Mouse (Mus musculus): Measurements from ENCODE around the gene Fam78a. TPM values are rescaled to one million over a fixed set of nuclear protein-coding genes. Genes with fewer than 3 reads are reported as not detected.

Gene Fam78a
- total and polyA plus RNA-seq, 3 experiments = 16.0 to 17.4 TPM; not detected in 1

GRCm38 (mm10) chr2:32083159-32084011 is 1.3 kb downstream of the Fam78a start (continued):
- TF ChIP-seq GABPA (IDR thresholded peaks at IDR 0.05; ENCODE audit: low read depth, low read length) (no peak), ZNF384 (IDR thresholded peaks at IDR 0.05; ENCODE audit: low read depth, low read length) (no peak), MAZ (IDR thresholded peaks at IDR 0.05; ENCODE audit: low read depth, low read length) (no peak; the same call in 1 of the 2 replicates), JUND (IDR thresholded peaks at IDR 0.05; ENCODE audit: low read depth, low read length) (no peak), RAD21 (IDR thresholded peaks at IDR 0.05; ENCODE audit: low read depth, low read length) (no peak; the same call in 1 of the 2 replicates), ELF1 (IDR thresholded peaks at IDR 0.05; ENCODE audit: low read depth, low read length) (no peak), GATA1 (IDR thresholded peaks at IDR 0.05; ENCODE audit: low read depth, low read length) (no peak), POLR2A (IDR thresholded peaks at IDR 0.05; ENCODE audit: control insufficient read depth in 1 of 2, insufficient read depth in 1 of 2, low read depth in 1 of 2, low read length in 2 of 2, poor library complexity in 1 of 2) (0 out of 4 replicates have a peak, but pooled peaks of 1 of the 2 experiments have one; percentile 34), ZC3H11A (IDR thresholded peaks at IDR 0.05; ENCODE audit: low read depth, low read length) (no peak), HCFC1 (IDR thresholded peaks at IDR 0.05; ENCODE audit: low read depth, low read length) (0 out of 2 replicates have a peak, but pooled peaks have one; percentile 13), MAFK (IDR thresholded peaks at IDR 0.05; ENCODE audit: borderline replicate concordance, low read depth, low read length) (no peak), MYB (IDR thresholded peaks at IDR 0.05; ENCODE audit: low read depth, low read length) (no peak)

DNA sequence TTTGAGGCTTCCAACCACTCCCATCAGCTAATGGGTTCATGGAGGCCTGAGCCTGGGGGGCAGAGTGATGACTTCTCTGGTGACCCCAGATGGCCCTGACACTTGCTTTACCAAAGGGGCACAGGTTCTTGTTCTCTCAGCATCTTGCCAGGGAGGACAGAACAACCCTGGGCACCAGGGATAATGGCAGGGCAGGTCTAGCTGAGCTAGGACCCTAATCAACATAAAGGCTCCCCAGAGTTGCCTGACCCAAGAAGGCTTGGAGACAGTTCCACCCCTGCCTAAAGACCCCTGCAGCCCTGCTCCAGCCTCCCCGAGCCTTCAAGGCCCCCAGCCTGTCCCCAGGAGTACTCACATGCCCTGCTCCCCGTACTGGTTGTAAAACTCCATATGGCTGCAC is 2.4 kb downstream of the Fam78a start:
- DNase-seq (ENCODE audit: low read depth, low spot score) = no peak
- Histone ChIP-seq H3K9me3 (replicated peaks; ENCODE audit: insufficient read depth, low read length) (no peaks in the 10 kb centered on the region), H3K4me1 (ENCODE audit: control insufficient read depth in 1 of 2, insufficient read depth in 2 of 2, low read length in 2 of 2) (peaks cover 17 to 26% of the 10 kb centered on the region in 2 experiments), H3K79me2 (ENCODE audit: control insufficient read depth, insufficient read depth, low read length, poor library complexity) (peaks cover 27% of the 10 kb centered on the region), H3K36me3 (ENCODE audit: control insufficient read depth in 1 of 2, insufficient read depth in 2 of 2, low read length in 2 of 2) (peaks cover 0 to 8% of the 10 kb centered on the region in 2 experiments; a peak in 3 of 4 replicates), H3K27me3 (ENCODE audit: control insufficient read depth in 1 of 2, insufficient read depth in 2 of 2, low read length in 2 of 2) (no peaks in the 10 kb centered on the region), H3K4me3 (ENCODE audit: control insufficient read depth in 1 of 2, insufficient read depth in 1 of 2, low read depth in 2 of 2, low read length in 2 of 2) (peak overlapping the region; percentile 70 to 99), H3K27ac (ENCODE audit: control insufficient read depth, low read depth, low read length) (no peak overlapping the region), H3K9ac (ENCODE audit: control insufficient read depth, low read depth, low read length, poor library complexity, severe bottlenecking) (peak overlapping the region; percentile 81)
- no peak for TF ChIP-seq POLR2AphosphoS2 (IDR thresholded peaks at IDR 0.05; ENCODE audit: low read length)

DNA sequence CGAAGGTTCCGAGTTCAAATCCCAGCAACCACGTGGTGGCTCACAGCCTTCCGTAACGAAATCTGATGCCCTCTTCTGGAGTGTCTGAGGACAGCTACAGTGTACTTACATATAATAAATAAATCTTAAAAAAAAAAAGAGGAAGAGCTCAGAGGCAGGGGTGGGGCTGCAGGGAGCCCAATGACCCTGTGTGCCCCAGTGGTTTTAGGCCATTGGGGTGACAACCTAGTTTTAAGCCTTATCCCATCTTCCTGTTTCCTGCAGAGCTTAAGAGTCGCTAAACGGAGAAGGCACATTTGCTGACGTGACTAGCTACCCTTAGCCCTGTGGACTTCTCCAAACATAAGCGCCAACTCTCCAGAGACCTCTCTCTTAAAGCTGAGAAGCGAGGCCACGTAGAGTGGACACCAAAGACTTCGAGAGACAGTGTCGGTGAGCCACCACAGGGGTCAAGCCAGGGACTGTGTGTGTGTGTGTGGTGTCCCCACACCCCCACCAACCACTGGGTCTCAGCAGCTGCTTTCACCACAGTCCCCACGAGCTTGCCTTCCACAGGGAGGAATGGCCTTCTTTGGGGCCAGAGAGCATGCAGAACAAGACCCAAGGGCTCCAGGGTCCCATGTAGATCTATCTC is 3.2 kb downstream of the Fam78a start:
- peaks cover 27% of the 10 kb centered on the region for H3K79me2 ChIP-seq (ENCODE audit: control insufficient read depth, insufficient read depth, low read length, poor library complexity)
- peak; percentile 70 for DNase-seq (ENCODE audit: low read depth, low spot score)
- no peak overlapping the region for H3K27ac ChIP-seq (ENCODE audit: control insufficient read depth, low read depth, low read length)
- H3K9ac ChIP-seq (ENCODE audit: control insufficient read depth, low read depth, low read length, poor library complexity, severe bottlenecking) = peak overlapping the region; percentile 40
- peaks cover 17 to 26% of the 10 kb centered on the region in 2 experiments for H3K4me1 ChIP-seq (ENCODE audit: control insufficient read depth in 1 of 2, insufficient read depth in 2 of 2, low read length in 2 of 2)
- peak overlapping the region; percentile 70 to 99 for H3K4me3 ChIP-seq (ENCODE audit: control insufficient read depth in 1 of 2, insufficient read depth in 1 of 2, low read depth in 2 of 2, low read length in 2 of 2)
- no peaks in the 10 kb centered on the region for H3K9me3 ChIP-seq (replicated peaks; ENCODE audit: insufficient read depth, low read length)
- H3K36me3 ChIP-seq (ENCODE audit: control insufficient read depth in 1 of 2, insufficient read depth in 2 of 2, low read length in 2 of 2) = peaks cover 0 to 8% of the 10 kb centered on the region in 2 experiments; a peak in 3 of 4 replicates
- TF ChIP-seq UBTF (IDR thresholded peaks at IDR 0.05; ENCODE audit: borderline replicate concordance, insufficient read depth, low read depth, low read length) (no peak), TBP (IDR thresholded peaks at IDR 0.05; ENCODE audit: low read depth, low read length) (0 out of 2 replicates have a peak, but pooled peaks have one; percentile 13), ZNF384 (IDR thresholded peaks at IDR 0.05; ENCODE audit: low read depth, low read length) (peak; percentile 86), MYB (IDR thresholded peaks at IDR 0.05; ENCODE audit: low read depth, low read length) (no peak), MXI1 (IDR thresholded peaks at IDR 0.05; ENCODE audit: low read depth, low read length) (peak; percentile 38; the same call in 1 of the 2 replicates), HCFC1 (IDR thresholded peaks at IDR 0.05; ENCODE audit: low read depth, low read length) (peak; percentile 27; the same call in 1 of the 2 replicates), EP300 (IDR thresholded peaks at IDR 0.05; ENCODE audit: low read depth in 1 of 2, low read length in 2 of 2) (peak in 1 of 2 experiments; percentile 48; a peak in 2 of 4 replicates), CTCF (IDR thresholded peaks at IDR 0.05 in 2 of 3, conservative IDR thresholded peaks at IDR 0.05 in 1 of 3; ENCODE audit: control insufficient read depth in 1 of 3, insufficient read depth in 1 of 3, low read depth in 2 of 3, low read length in 3 of 3, poor library complexity in 1 of 3, severe bottlenecking in 1 of 3) (0 out of 6 replicates have a peak, but pooled peaks of 1 of the 3 experiments have one; percentile 5), RCOR1 (IDR thresholded peaks at IDR 0.05; ENCODE audit: low read depth, low read length) (peak; percentile 50; the same call in 1 of the 2 replicates), USF1 (IDR thresholded peaks at IDR 0.05; ENCODE audit: low read depth, low read length) (no peak), KAT2A (conservative IDR thresholded peaks at IDR 0.05; ENCODE audit: low read depth, low read length) (no peak), SIN3A (IDR thresholded peaks at IDR 0.05; ENCODE audit: low read length) (peak; percentile 70), SMC3 (IDR thresholded peaks at IDR 0.05; ENCODE audit: low read depth, low read length) (0 out of 2 replicates have a peak, but pooled peaks have one; percentile 16), GATA1 (IDR thresholded peaks at IDR 0.05; ENCODE audit: low read depth, low read length) (no peak), ZMIZ1 (IDR thresholded peaks at IDR 0.05; ENCODE audit: low read depth, low read length) (no peak)
- no peaks in the 10 kb centered on the region for H3K27me3 ChIP-seq (ENCODE audit: control insufficient read depth in 1 of 2, insufficient read depth in 2 of 2, low read length in 2 of 2)

Measured in MEL (cell line).